Mouse (Mus musculus): Measurements from ENCODE around the gene Kcnd2. TPM values are rescaled to one million over a fixed set of nuclear protein-coding genes. Genes with fewer than 3 reads are reported as not detected.

The Kcnd2 gene
- polyA plus RNA-seq, 1 experiment from 2014 or later, result 0.68 TPM

GRCm38 (mm10) chr6:21609381-21610059 is 394.2 kb downstream of the Kcnd2 start:
- Histone ChIP-seq H3K9ac (ENCODE audit: low read depth, low read length) (no peak overlapping the region), H3K27ac (ENCODE audit: low read depth, low read length) (no peak overlapping the region), H3K4me1 (replicated peaks; ENCODE audit: control insufficient read depth, insufficient read depth, low read length) (no peaks in the 10 kb centered on the region), H3K27me3 (replicated peaks; ENCODE audit: control insufficient read depth, insufficient read depth, low read length) (no peaks in the 10 kb centered on the region), H3K9me3 (ENCODE audit: control insufficient read depth) (no peaks in the 10 kb centered on the region), H3K4me3 (ENCODE audit: low read depth, low read length) (no peak overlapping the region), H3K4me2 (replicated peaks; ENCODE audit: low read depth) (no peak overlapping the region), H3K36me3 (ENCODE audit: control insufficient read depth, insufficient read depth) (no peaks in the 10 kb centered on the region)
- 65% methylated on average over 7 of the region's 7 CpGs for WGBS
- no peak for TF ChIP-seq CTCF (IDR thresholded peaks at IDR 0.05; ENCODE audit: low read depth)
- no peak for ATAC-seq

GRCm38 (mm10) chr6:21629989-21630388 is 414.7 kb downstream of the Kcnd2 start:
- Histone ChIP-seq H3K9ac (ENCODE audit: low read depth, low read length) (no peak overlapping the region), H3K4me1 (replicated peaks; ENCODE audit: control insufficient read depth, insufficient read depth, low read length) (no peaks in the 10 kb centered on the region), H3K36me3 (ENCODE audit: control insufficient read depth, insufficient read depth) (no peaks in the 10 kb centered on the region), H3K4me3 (ENCODE audit: low read depth, low read length) (no peak overlapping the region), H3K9me3 (ENCODE audit: control insufficient read depth) (no peaks in the 10 kb centered on the region), H3K27ac (ENCODE audit: low read depth, low read length) (no peak overlapping the region), H3K27me3 (replicated peaks; ENCODE audit: control insufficient read depth, insufficient read depth, low read length) (no peaks in the 10 kb centered on the region), H3K4me2 (replicated peaks; ENCODE audit: low read depth) (no peak overlapping the region)
- no peak for TF ChIP-seq CTCF (IDR thresholded peaks at IDR 0.05; ENCODE audit: low read depth)
- WGBS, result 82% methylated on average over 4 of the region's 4 CpGs
- no peak for ATAC-seq

- Histone ChIP-seq H3K4me3 (ENCODE audit: low read depth, low read length) (no peak overlapping the region), H3K9me3 (ENCODE audit: control insufficient read depth) (no peaks in the 10 kb centered on the region), H3K27me3 (replicated peaks; ENCODE audit: control insufficient read depth, insufficient read depth, low read length) (no peaks in the 10 kb centered on the region), H3K4me1 (replicated peaks; ENCODE audit: control insufficient read depth, insufficient read depth, low read length) (no peaks in the 10 kb centered on the region), H3K4me2 (replicated peaks; ENCODE audit: low read depth) (no peak overlapping the region), H3K36me3 (ENCODE audit: control insufficient read depth, insufficient read depth) (no peaks in the 10 kb centered on the region), H3K9ac (ENCODE audit: low read depth, low read length) (no peak overlapping the region), H3K27ac (ENCODE audit: low read depth, low read length) (no peak overlapping the region)
- no peak for TF ChIP-seq CTCF (IDR thresholded peaks at IDR 0.05; ENCODE audit: low read depth)
- no peak for ATAC-seq
Observed at GRCm38 (mm10) chr6:21655681-21656080, 440.4 kb downstream of the Kcnd2 start.

GRCm38 (mm10) chr6:21664135-21664534 is 448.8 kb downstream of the Kcnd2 start:
- Histone ChIP-seq H3K4me3 (ENCODE audit: low read depth, low read length) (no peak overlapping the region), H3K9ac (ENCODE audit: low read depth, low read length) (no peak overlapping the region), H3K9me3 (ENCODE audit: control insufficient read depth) (no peaks in the 10 kb centered on the region), H3K27ac (ENCODE audit: low read depth, low read length) (no peak overlapping the region), H3K27me3 (replicated peaks; ENCODE audit: control insufficient read depth, insufficient read depth, low read length) (no peaks in the 10 kb centered on the region), H3K4me1 (replicated peaks; ENCODE audit: control insufficient read depth, insufficient read depth, low read length) (no peaks in the 10 kb centered on the region), H3K36me3 (ENCODE audit: control insufficient read depth, insufficient read depth) (no peaks in the 10 kb centered on the region), H3K4me2 (replicated peaks; ENCODE audit: low read depth) (no peak overlapping the region)
- WGBS, result 88% methylated on average over 6 of the region's 6 CpGs
- no peak for TF ChIP-seq CTCF (IDR thresholded peaks at IDR 0.05; ENCODE audit: low read depth)
- ATAC-seq, result no peak

- 70% methylated on average over 4 of the region's 4 CpGs for WGBS
- Histone ChIP-seq H3K4me3 (ENCODE audit: low read depth, low read length) (no peak overlapping the region), H3K36me3 (ENCODE audit: control insufficient read depth, insufficient read depth) (no peaks in the 10 kb centered on the region), H3K27me3 (replicated peaks; ENCODE audit: control insufficient read depth, insufficient read depth, low read length) (no peaks in the 10 kb centered on the region), H3K4me1 (replicated peaks; ENCODE audit: control insufficient read depth, insufficient read depth, low read length) (no peaks in the 10 kb centered on the region), H3K9ac (ENCODE audit: low read depth, low read length) (no peak overlapping the region), H3K9me3 (ENCODE audit: control insufficient read depth) (no peaks in the 10 kb centered on the region), H3K27ac (ENCODE audit: low read depth, low read length) (no peak overlapping the region), H3K4me2 (replicated peaks; ENCODE audit: low read depth) (no peak overlapping the region)
- no peak for TF ChIP-seq CTCF (IDR thresholded peaks at IDR 0.05; ENCODE audit: low read depth)
- no peak for ATAC-seq
Observed at GRCm38 (mm10) chr6:21664638-21665037, 449.3 kb downstream of the Kcnd2 start.

GRCm38 (mm10) chr6:21684252-21684651 is 468.9 kb downstream of the Kcnd2 start:
- no peaks in the 10 kb centered on the region for H3K36me3 ChIP-seq (ENCODE audit: control insufficient read depth, insufficient read depth)
- no peak for ATAC-seq
- TF ChIP-seq CTCF (IDR thresholded peaks at IDR 0.05; ENCODE audit: low read depth), result no peak
- H3K9ac ChIP-seq (ENCODE audit: low read depth, low read length), result no peak overlapping the region
- H3K9me3 ChIP-seq (ENCODE audit: control insufficient read depth), result no peaks in the 10 kb centered on the region
- WGBS, result 39% methylated on average over 6 of the region's 6 CpGs
- no peak overlapping the region for H3K4me3 ChIP-seq (ENCODE audit: low read depth, low read length)
- H3K27ac ChIP-seq (ENCODE audit: low read depth, low read length), result no peak overlapping the region
- no peak overlapping the region for H3K4me2 ChIP-seq (replicated peaks; ENCODE audit: low read depth)
- no peaks in the 10 kb centered on the region for H3K4me1 ChIP-seq (replicated peaks; ENCODE audit: control insufficient read depth, insufficient read depth, low read length)
- no peaks in the 10 kb centered on the region for H3K27me3 ChIP-seq (replicated peaks; ENCODE audit: control insufficient read depth, insufficient read depth, low read length)

- no peaks in the 10 kb centered on the region for H3K36me3 ChIP-seq (ENCODE audit: control insufficient read depth, insufficient read depth)
- ATAC-seq, result no peak
- H3K4me1 ChIP-seq (replicated peaks; ENCODE audit: control insufficient read depth, insufficient read depth, low read length), result no peaks in the 10 kb centered on the region
- 91% methylated on average over 1 of the region's 1 CpGs for WGBS
- no peak overlapping the region for H3K4me2 ChIP-seq (replicated peaks; ENCODE audit: low read depth)
- no peak for TF ChIP-seq CTCF (IDR thresholded peaks at IDR 0.05; ENCODE audit: low read depth)
- H3K9ac ChIP-seq (ENCODE audit: low read depth, low read length), result no peak overlapping the region
- no peaks in the 10 kb centered on the region for H3K27me3 ChIP-seq (replicated peaks; ENCODE audit: control insufficient read depth, insufficient read depth, low read length)
- no peaks in the 10 kb centered on the region for H3K9me3 ChIP-seq (ENCODE audit: control insufficient read depth)
- no peak overlapping the region for H3K27ac ChIP-seq (ENCODE audit: low read depth, low read length)
- H3K4me3 ChIP-seq (ENCODE audit: low read depth, low read length), result no peak overlapping the region
Observed at GRCm38 (mm10) chr6:21686388-21686787, 471.1 kb downstream of the Kcnd2 start.
